Mouse (Mus musculus): ENCODE data around the gene Deaf1. TPM values are rescaled to one million over a fixed set of nuclear protein-coding genes. Genes with fewer than 3 reads are reported as not detected.

Gene Deaf1
- polyA plus RNA-seq (2015; fragmentation: Nextera tagmentation; extraction: Ambion mirVana), result 224 and 234 TPM in 2 replicates

DNA sequence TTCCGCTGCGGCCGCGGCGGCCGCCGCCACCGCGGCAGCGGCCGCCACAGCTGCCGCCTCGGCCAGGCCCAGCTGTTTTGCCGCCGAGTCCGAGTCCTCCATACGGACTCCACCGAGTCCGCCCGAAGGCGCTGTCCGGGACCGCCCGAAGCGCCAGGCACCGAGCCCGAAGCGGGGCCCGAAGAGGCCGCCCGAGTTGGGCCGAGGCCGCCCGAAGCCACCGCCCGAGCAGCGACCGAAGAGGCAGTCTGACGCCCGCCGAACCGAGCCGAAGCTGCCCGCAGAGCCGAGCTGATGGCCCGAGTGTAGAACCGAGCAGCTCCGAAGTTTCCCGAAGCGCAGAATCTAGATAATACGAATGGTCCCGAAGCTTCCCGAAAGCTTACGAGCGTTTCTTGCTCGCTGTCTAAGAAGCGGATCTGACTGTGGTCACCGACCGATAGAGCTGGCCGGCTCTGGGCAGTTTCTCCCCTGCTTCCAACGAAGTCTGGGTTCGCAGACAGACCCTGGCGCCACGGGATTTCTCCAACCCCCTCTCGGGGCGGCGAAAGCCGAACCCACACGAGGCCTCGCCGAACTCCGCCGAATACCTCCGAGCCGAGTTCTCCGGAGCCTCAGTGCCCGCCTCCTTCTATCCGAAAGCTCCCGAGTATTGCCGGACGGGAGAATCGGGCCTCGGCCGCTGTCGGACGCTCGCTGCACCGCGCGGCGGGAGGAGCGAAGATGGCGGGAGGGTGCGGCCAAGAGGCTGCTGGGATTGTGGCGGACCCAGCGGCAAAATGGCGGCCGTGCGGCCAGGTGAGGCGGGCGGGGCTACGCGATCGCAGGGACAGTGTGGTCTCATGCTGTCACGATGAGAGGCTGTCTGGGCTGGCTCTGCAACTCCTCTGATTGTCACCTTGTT lies at the start of gene Deaf1, which contains the start of gene Tmem80:
Deaf1 (minus strand) TSS at position 222 of the 904 bp plus-strand sequence.
Tmem80 (plus strand) TSS at position 271 of the 904 bp plus-strand sequence.
- peaks cover 36% of the 10 kb centered on the region for H3K4me1 ChIP-seq
- H3K9ac ChIP-seq, result peak within 1 kb of the TSS; percentile 91
- H3K27ac ChIP-seq, result peak within 1 kb of the TSS; percentile 99
- peak within 1 kb of the TSS; percentile 69 for H3K4me3 ChIP-seq
- peak; percentile 97 for ATAC-seq (replicated peaks)
- WGBS, result under 1% methylated on average over 105 of the region's 105 CpGs
- 0 out of 2 replicates have a peak, but pooled peaks cover 4% of the 10 kb centered on the region for H3K36me3 ChIP-seq (replicated peaks)
- peak within 1 kb of the TSS; percentile 95 for H3K4me2 ChIP-seq
- H3K27me3 ChIP-seq (replicated peaks), result no peaks in the 10 kb centered on the region
- no peaks in the 10 kb centered on the region for H3K9me3 ChIP-seq

GRCm38 (mm10) chr7:141374399-141374798 lies 46.9 kb upstream of the Deaf1 start:
- no peak for ATAC-seq (replicated peaks)
- Histone ChIP-seq H3K9me3 (no peaks in the 10 kb centered on the region), H3K9ac (no peak overlapping the region), H3K27ac (no peak overlapping the region), H3K4me1 (no peaks in the 10 kb centered on the region), H3K4me2 (no peak overlapping the region), H3K27me3 (replicated peaks) (no peaks in the 10 kb centered on the region), H3K36me3 (replicated peaks) (no peaks in the 10 kb centered on the region), H3K4me3 (no peak overlapping the region)

GRCm38 (mm10) chr7:141373611-141374010 lies 46.1 kb upstream of the Deaf1 start:
- no peak overlapping the region for H3K9ac ChIP-seq
- H3K9me3 ChIP-seq, result no peaks in the 10 kb centered on the region
- ATAC-seq (replicated peaks), result no peak
- no peaks in the 10 kb centered on the region for H3K4me1 ChIP-seq
- no peak overlapping the region for H3K4me3 ChIP-seq
- H3K27me3 ChIP-seq (replicated peaks), result no peaks in the 10 kb centered on the region
- 32% methylated on average over 6 of the region's 6 CpGs for WGBS
- H3K36me3 ChIP-seq (replicated peaks), result no peaks in the 10 kb centered on the region
- no peak overlapping the region for H3K4me2 ChIP-seq
- no peak overlapping the region for H3K27ac ChIP-seq

GRCm38 (mm10) chr7:141371942-141372595 lies 44.6 kb upstream of the Deaf1 start:
- no peak for ATAC-seq (replicated peaks)
- H3K4me1 ChIP-seq, result no peaks in the 10 kb centered on the region
- no peak overlapping the region for H3K9ac ChIP-seq
- no peak overlapping the region for H3K27ac ChIP-seq
- H3K4me3 ChIP-seq, result no peak overlapping the region
- H3K27me3 ChIP-seq (replicated peaks), result no peaks in the 10 kb centered on the region
- H3K36me3 ChIP-seq (replicated peaks), result no peaks in the 10 kb centered on the region
- no peak overlapping the region for H3K4me2 ChIP-seq
- WGBS, result 70% methylated on average over 6 of the region's 6 CpGs
- H3K9me3 ChIP-seq, result no peaks in the 10 kb centered on the region

GRCm38 (mm10) chr7:141369918-141370317 lies 42.4 kb upstream of the Deaf1 start:
- ATAC-seq (replicated peaks), result no peak
- Histone ChIP-seq H3K4me3 (no peak overlapping the region), H3K36me3 (replicated peaks) (no peaks in the 10 kb centered on the region), H3K4me2 (no peak overlapping the region), H3K27me3 (replicated peaks) (no peaks in the 10 kb centered on the region), H3K27ac (no peak overlapping the region), H3K9ac (no peak overlapping the region), H3K9me3 (no peaks in the 10 kb centered on the region), H3K4me1 (no peaks in the 10 kb centered on the region)
- WGBS, result 70% methylated on average over 5 of the region's 5 CpGs

GRCm38 (mm10) chr7:141367358-141367757 lies 39.9 kb upstream of the Deaf1 start:
- no peaks in the 10 kb centered on the region for H3K36me3 ChIP-seq (replicated peaks)
- H3K9me3 ChIP-seq, result no peaks in the 10 kb centered on the region
- H3K4me3 ChIP-seq, result no peak overlapping the region
- ATAC-seq (replicated peaks), result no peak
- H3K27ac ChIP-seq, result no peak overlapping the region
- H3K27me3 ChIP-seq (replicated peaks), result no peaks in the 10 kb centered on the region
- H3K4me2 ChIP-seq, result no peak overlapping the region
- no peak overlapping the region for H3K9ac ChIP-seq
- WGBS, result 89% methylated on average over 4 of the region's 4 CpGs
- H3K4me1 ChIP-seq, result no peaks in the 10 kb centered on the region

DNA sequence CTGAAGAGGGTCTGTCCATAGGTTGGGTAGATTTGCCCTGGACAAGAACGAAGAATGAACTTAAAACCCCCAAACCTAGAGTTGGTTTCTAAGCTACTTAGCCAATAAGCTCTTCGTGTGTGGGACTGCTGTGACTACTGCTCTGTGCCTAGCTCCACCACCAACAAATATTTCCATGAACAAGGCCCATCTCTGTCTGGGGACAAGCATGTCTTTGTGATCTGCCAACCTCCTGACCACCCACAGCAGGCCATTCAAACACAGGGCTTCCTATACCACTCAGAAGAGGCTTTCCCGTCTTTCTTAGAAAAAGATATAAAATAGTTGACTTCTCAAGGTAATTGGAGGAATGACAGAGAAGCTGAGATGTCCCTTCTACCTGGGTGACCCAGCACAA lies 37.6 kb upstream of the Deaf1 start:
- Histone ChIP-seq H3K4me2 (no peak overlapping the region), H3K36me3 (replicated peaks) (no peaks in the 10 kb centered on the region), H3K27me3 (replicated peaks) (peaks cover 10% of the 10 kb centered on the region), H3K4me1 (peaks cover 3% of the 10 kb centered on the region; the same call in 1 of the 2 replicates), H3K27ac (no peak overlapping the region), H3K4me3 (no peak overlapping the region), H3K9me3 (no peaks in the 10 kb centered on the region), H3K9ac (no peak overlapping the region)
- no peak for ATAC-seq (replicated peaks)
- 69% methylated on average over 3 of the region's 3 CpGs for WGBS

DNA sequence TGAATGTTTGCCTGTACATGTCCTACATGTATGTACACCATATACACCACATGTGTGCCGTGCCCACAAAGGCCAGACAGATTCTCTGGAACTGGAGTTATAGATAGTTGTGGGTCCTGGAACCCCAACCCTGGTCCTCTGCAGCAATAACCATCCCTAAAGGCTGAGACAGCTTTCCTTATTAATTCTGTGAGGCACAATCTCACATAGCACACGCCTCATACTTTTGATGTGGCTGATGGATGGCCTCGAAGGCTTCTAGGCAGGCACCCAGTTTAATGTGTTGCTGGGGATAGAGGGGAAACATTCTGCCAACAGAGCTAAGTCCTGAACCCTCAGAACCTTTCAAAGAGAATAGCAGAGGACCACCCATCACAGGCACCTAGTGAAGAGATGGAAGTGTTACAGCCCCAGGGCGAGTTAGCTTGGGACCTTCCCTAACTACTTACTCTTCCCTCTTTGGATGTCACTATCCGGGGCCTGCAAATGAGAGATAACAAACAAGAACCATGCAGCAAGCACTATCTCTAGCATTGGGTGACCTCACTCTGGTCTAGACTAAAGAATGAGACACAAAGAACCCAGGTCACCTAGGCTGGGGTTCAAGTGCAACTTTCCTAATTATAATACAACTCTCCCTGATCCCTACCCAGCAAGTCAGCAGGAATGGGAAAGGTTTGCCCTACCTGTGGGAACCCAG lies 37.0 kb upstream of the Deaf1 start:
- no peak for ATAC-seq (replicated peaks)
- Histone ChIP-seq H3K4me2 (no peak overlapping the region), H3K27ac (no peak overlapping the region), H3K27me3 (replicated peaks) (peaks cover 10% of the 10 kb centered on the region), H3K4me1 (peaks cover 3% of the 10 kb centered on the region; the same call in 1 of the 2 replicates), H3K4me3 (no peak overlapping the region), H3K36me3 (replicated peaks) (no peaks in the 10 kb centered on the region), H3K9ac (no peak overlapping the region), H3K9me3 (no peaks in the 10 kb centered on the region)
- WGBS, result 87% methylated on average over 5 of the region's 5 CpGs

- peaks cover 10% of the 10 kb centered on the region for H3K27me3 ChIP-seq (replicated peaks)
- H3K9ac ChIP-seq, result no peak overlapping the region
- H3K4me3 ChIP-seq, result no peak overlapping the region
- peaks cover 3% of the 10 kb centered on the region; the same call in 1 of the 2 replicates for H3K4me1 ChIP-seq
- 63% methylated on average over 2 of the region's 2 CpGs for WGBS
- no peak overlapping the region for H3K27ac ChIP-seq
- H3K4me2 ChIP-seq, result no peak overlapping the region
- no peaks in the 10 kb centered on the region for H3K9me3 ChIP-seq
- no peaks in the 10 kb centered on the region for H3K36me3 ChIP-seq (replicated peaks)
- no peak for ATAC-seq (replicated peaks)
Observed at GRCm38 (mm10) chr7:141363752-141364125, 36.2 kb upstream of the Deaf1 start.

DNA sequence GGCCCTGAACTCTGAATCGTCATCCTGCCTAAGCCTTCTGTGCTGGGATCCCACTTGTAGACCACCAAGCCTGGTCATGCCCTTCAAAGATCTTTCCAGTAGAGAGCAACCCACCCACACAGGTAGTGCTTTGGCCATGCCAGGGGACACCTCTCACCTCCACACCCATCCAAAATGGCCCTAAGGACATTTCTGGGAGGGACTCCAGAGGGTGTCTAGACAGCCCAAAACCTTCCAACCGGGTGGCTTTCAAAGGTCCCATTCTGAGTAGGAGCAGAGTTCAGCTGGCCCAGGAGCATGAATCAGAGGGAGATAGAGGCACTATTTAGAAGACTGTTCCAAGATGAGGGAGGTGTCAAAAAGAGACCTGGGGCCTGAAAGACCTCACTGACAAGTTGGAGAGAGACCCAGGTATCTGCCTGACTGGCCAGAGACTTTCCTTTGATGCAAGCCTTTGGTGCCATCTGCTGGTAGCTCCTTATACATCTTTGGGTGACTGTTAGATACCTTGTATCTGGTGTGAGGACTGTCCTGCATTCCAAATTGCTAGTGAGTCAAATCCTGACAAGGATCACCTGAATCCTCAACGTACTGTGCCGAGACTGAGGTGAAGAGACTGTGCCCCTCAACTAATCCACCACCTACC lies 35.7 kb upstream of the Deaf1 start:
- WGBS, result 60% methylated on average over 4 of the region's 4 CpGs
- H3K9me3 ChIP-seq, result no peaks in the 10 kb centered on the region
- no peak overlapping the region for H3K27ac ChIP-seq
- no peak overlapping the region for H3K9ac ChIP-seq
- H3K4me1 ChIP-seq, result peaks cover 3% of the 10 kb centered on the region; the same call in 1 of the 2 replicates
- H3K4me3 ChIP-seq, result no peak overlapping the region
- no peaks in the 10 kb centered on the region for H3K36me3 ChIP-seq (replicated peaks)
- H3K27me3 ChIP-seq (replicated peaks), result peaks cover 10% of the 10 kb centered on the region
- no peak for ATAC-seq (replicated peaks)
- no peak overlapping the region for H3K4me2 ChIP-seq

DNA sequence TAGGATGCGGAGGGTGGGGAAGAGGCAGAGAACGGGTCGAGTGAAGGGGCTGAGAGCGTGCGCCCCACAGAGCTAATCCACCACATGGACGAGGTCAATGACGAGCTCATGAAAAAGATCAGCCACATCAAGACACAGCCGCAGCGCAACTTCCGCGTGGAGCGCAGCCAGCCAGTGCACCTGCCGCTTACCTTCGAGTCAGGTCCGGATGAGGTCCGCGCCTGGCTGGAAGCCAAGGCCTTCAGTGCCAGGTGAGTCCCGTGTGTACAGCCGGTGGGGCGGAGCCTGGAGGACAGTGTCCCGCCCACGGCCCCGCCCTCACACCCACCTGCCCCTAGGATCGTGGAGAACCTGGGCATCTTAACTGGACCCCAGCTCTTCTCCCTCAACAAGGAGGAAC lies 34.0 kb upstream of the Deaf1 start:
- Histone ChIP-seq H3K4me3 (no peak overlapping the region), H3K9me3 (no peaks in the 10 kb centered on the region), H3K4me1 (peaks cover 3% of the 10 kb centered on the region; the same call in 1 of the 2 replicates), H3K9ac (no peak overlapping the region), H3K4me2 (peak overlapping the region; percentile 34), H3K27ac (no peak overlapping the region), H3K36me3 (replicated peaks) (no peaks in the 10 kb centered on the region), H3K27me3 (replicated peaks) (peaks cover 10% of the 10 kb centered on the region)
- WGBS, result 15% methylated on average over 24 of the region's 24 CpGs
- no peak for ATAC-seq (replicated peaks)

DNA sequence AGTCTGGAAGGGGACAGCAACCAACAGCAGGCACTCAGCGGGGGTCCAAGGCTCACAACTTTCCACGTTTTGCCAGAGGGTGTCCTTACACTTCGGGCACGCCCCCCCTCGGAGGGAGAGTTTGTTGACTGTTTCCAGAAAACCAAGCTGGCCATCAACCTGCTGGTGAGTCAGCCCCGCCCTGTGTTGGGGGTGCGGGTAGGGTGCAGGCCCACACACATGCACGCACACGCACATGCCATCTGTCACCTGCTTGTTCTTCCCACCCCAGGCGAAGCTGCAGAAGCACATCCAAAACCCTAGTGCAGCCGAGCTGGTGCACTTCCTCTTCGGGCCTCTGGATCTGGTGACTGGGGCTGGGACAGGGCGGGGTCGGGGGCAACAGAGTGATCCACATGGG lies 29.5 kb upstream of the Deaf1 start:
- Histone ChIP-seq H3K4me3 (no peak overlapping the region), H3K9ac (no peak overlapping the region), H3K4me2 (no peak overlapping the region), H3K4me1 (peaks cover 16% of the 10 kb centered on the region), H3K27ac (no peak overlapping the region), H3K36me3 (replicated peaks) (no peaks in the 10 kb centered on the region), H3K27me3 (replicated peaks) (peaks cover 8% of the 10 kb centered on the region), H3K9me3 (no peaks in the 10 kb centered on the region)
- ATAC-seq (replicated peaks), result no peak
- 79% methylated on average over 14 of the region's 14 CpGs for WGBS

Measured in midbrain, embryonic 15.5 days (tissue).